ENCODE assay signal across 8 mouse cellular contexts in the genomic region with DNA sequence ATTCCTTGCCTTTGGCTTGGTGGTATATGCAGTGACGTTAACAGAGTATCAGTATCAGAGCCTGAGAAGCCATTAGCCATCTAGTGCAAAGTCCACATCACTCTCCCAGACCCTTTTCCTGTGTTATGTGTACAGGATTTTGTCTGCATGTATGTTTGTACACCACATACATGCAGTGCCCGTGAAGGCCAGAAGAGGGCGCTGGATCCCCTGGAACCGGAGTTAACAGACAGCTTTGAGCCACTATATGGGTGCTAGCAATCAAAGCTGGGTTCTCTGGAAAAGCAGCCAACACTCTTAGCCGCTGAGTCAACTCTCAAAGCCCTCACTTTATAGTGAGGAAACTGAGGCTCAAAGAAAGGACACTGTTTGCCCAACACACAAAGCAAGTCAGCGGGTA. TPM values are rescaled to one million over a fixed set of nuclear protein-coding genes. Genes with fewer than 3 reads are reported as not detected.
DNase-seq lines count a peak whose midpoint lies in the region; ATAC-seq and TF ChIP-seq lines count a peak whose summit lies in the region.

No protein-coding gene starts in this region.

- TF ChIP-seq CTCF in heart, postnatal 0 days (IDR thresholded peaks at IDR 0.05; ENCODE audit: low read depth), result peak; percentile 29
- TF ChIP-seq CTCF in E14TG2a.4 (conservative IDR thresholded peaks at IDR 0.05; ENCODE audit: low read length), result peak; percentile 95
- TF ChIP-seq CTCF in liver, postnatal 0 days (IDR thresholded peaks at IDR 0.05; ENCODE audit: low read depth), result peak; percentile 68

- H3K36me3 ChIP-seq in heart, postnatal 0 days (replicated peaks; ENCODE audit: control insufficient read depth, insufficient read depth, low read length), result no peaks in the 10 kb centered on the region
- no peaks in the 10 kb centered on the region for H3K36me3 ChIP-seq in E14TG2a.4 (ENCODE audit: insufficient read depth, low read length)
- H3K36me3 ChIP-seq in liver, postnatal 0 days (replicated peaks; ENCODE audit: insufficient read depth, low read length), result no peaks in the 10 kb centered on the region

- no peak overlapping the region for H3K4me2 ChIP-seq in heart, postnatal 0 days (ENCODE audit: low read depth, low read length)
- H3K4me2 ChIP-seq in liver, postnatal 0 days (ENCODE audit: low read depth, low read length), result no peak overlapping the region

- intact Hi-C loops in heart, postnatal 25 days (cut with DNase I), result loop anchor here (1.0 to 5.0 kb wide), 2 partner anchors 50 to 189 kb away; no protein-coding TSS in a partner anchor

- peaks cover 10% of the 10 kb centered on the region; the same call in 1 of the 2 replicates for H3K4me1 ChIP-seq in heart, postnatal 0 days (ENCODE audit: control insufficient read depth, insufficient read depth)
- peaks cover 61% of the 10 kb centered on the region for H3K4me1 ChIP-seq in E14TG2a.4 (replicated peaks; ENCODE audit: low read depth, low read length)
- no peaks in the 10 kb centered on the region for H3K4me1 ChIP-seq in liver, postnatal 0 days (ENCODE audit: insufficient read depth)

- DNase-seq in heart, postnatal 0 days (ENCODE audit: low spot score), result no peak
- DNase-seq in heart, postnatal 25 days (ENCODE audit: low spot score), result no peak
- peak; percentile 51 for DNase-seq in liver, postnatal 0 days
- DNase-seq in thymus, postnatal 4 days, result peak; percentile 65
- DNase-seq in ovary, postnatal 14 days (ENCODE audit: low spot score), result no peak

- 62% methylated on average over 6 of the region's 6 CpGs for WGBS in heart, postnatal 0 days
- WGBS in liver, postnatal 0 days (ENCODE audit: insufficient replicate concordance), result 60% methylated on average over 6 of the region's 6 CpGs

- H3K4me3 ChIP-seq in heart, postnatal 0 days (ENCODE audit: low read depth, low read length), result no peak overlapping the region
- peak overlapping the region; percentile 41 for H3K4me3 ChIP-seq in E14TG2a.4 (replicated peaks; ENCODE audit: low read length)
- H3K4me3 ChIP-seq in liver, postnatal 0 days (ENCODE audit: low read depth, low read length), result no peak overlapping the region

- ATAC-seq in heart, postnatal 0 days (ENCODE audit: insufficient read depth, low read depth), result no peak
- ATAC-seq in erythroid progenitor cell, adult 5-6 weeks (replicated peaks; ENCODE audit: low FRiP score, poor library complexity, severe bottlenecking), result peak; percentile 60
- ATAC-seq in liver, postnatal 0 days, result no peak
- no peak for ATAC-seq in activated CD4-positive, CD25-positive, alpha-beta regulatory T cell, adult 4 months

- H3K9ac ChIP-seq in heart, postnatal 0 days (replicated peaks; ENCODE audit: low read depth, low read length), result no peak overlapping the region
- no peak overlapping the region for H3K9ac ChIP-seq in liver, postnatal 0 days (replicated peaks)

- no peaks in the 10 kb centered on the region for H3K9me3 ChIP-seq in heart, postnatal 0 days (replicated peaks; ENCODE audit: control insufficient read depth, low read length)
- no peaks in the 10 kb centered on the region for H3K9me3 ChIP-seq in E14TG2a.4 (ENCODE audit: low read length)
- H3K9me3 ChIP-seq in liver, postnatal 0 days (ENCODE audit: low read length), result no peaks in the 10 kb centered on the region

- TF ChIP-seq EP300 in heart, postnatal 0 days (IDR thresholded peaks at IDR 0.05; ENCODE audit: low read depth), result no peak
- no peak for TF ChIP-seq EP300 in liver, postnatal 0 days (IDR thresholded peaks at IDR 0.05; ENCODE audit: low read depth)

- no peaks in the 10 kb centered on the region for H3K27me3 ChIP-seq in heart, postnatal 0 days (ENCODE audit: control insufficient read depth, insufficient read depth, low read length)
- H3K27me3 ChIP-seq in E14TG2a.4 (ENCODE audit: insufficient read depth, low read length), result peaks cover 18% of the 10 kb centered on the region
- H3K27me3 ChIP-seq in liver, postnatal 0 days (ENCODE audit: insufficient read depth, low read length), result no peaks in the 10 kb centered on the region

- no peak overlapping the region for H3K27ac ChIP-seq in heart, postnatal 0 days (ENCODE audit: low read depth)
- no peak overlapping the region for H3K27ac ChIP-seq in liver, postnatal 0 days (ENCODE audit: low read depth)

RNA-seq across cellular contexts. Expression of a gene that starts 30.8 kb away (rescaled TPM):
- total RNA-seq in heart, postnatal 0 days (2014; rRNA removed; ENCODE audit: low replicate concordance), result 67.2 and 94.8 TPM in 2 replicates
- 21.3 and 22.0 TPM in 2 replicates for polyA plus RNA-seq in heart, postnatal 0 days (2015; fragmentation: Nextera tagmentation; extraction: Ambion mirVana)
- 10 to 100 TPM; 21.4 to 24.4 TPM for total RNA-seq in heart, postnatal 25 days (2021)
- 1.8 and 5.0 TPM in 2 replicates for total RNA-seq in erythroid progenitor cell, adult 5-6 weeks (2015; ENCODE audit: low replicate concordance)
- 4.9 and 7.9 TPM in 2 replicates for total RNA-seq in erythroid progenitor cell, adult 5-6 weeks (2017; ENCODE audit: low replicate concordance)
- 2.1 and 3.1 TPM in 2 replicates for polyA plus RNA-seq in liver, postnatal 0 days (2015; fragmentation: Nextera tagmentation; extraction: Ambion mirVana)
- polyA plus RNA-seq in activated CD4-positive, CD25-positive, alpha-beta regulatory T cell, adult 4 months (2017; shearing (Covaris generic)), result 10 to 100 TPM; 13.5 to 15.2 TPM

Comparison
In these comparisons a context has a peak if more than half of its experiments do, and no peak if none do; other contexts are left out.
1. DNase-seq: peak in liver, postnatal 0 days (single experiment) and thymus, postnatal 4 days (single experiment); none in heart, postnatal 0 days (single experiment), heart, postnatal 25 days (single experiment) and ovary, postnatal 14 days (single experiment).
2. CTCF ChIP-seq: peak in every context shown above with its lines; median percentile 95 in E14TG2a.4; 68 in liver, postnatal 0 days; 29 in heart, postnatal 0 days.